Mouse (Mus musculus): Measurements from ENCODE around the gene C4bp. TPM values are rescaled to one million over a fixed set of nuclear protein-coding genes. Genes with fewer than 3 reads are reported as not detected.

C4bp gene
- total RNA-seq, 2 experiments from 2014 or later: not detected

Other genes with a start within 250 kb of the C4bp start
- under 1 TPM in 1 of 2 experiments, not detected in 1; 0.24 TPM for gene Cd55b, start 238.6 kb downstream of the C4bp start, total RNA-seq (2021)
- gene Cd55, start 198.9 kb downstream of the C4bp start, total RNA-seq (2021): 10 to 100 TPM in 1 of 2 experiments, 1 to 10 TPM in 1; 9.9 to 12.0 TPM
- gene Zp3r, start 32.0 kb downstream of the C4bp start, total RNA-seq (2021): not detected
- gene Gm29427, start 54.2 kb upstream of the C4bp start, total RNA-seq (2021): under 1 TPM in 1 of 2 experiments, not detected in 1; 0.43 TPM
- gene Yod1, start 55.7 kb upstream of the C4bp start, total RNA-seq (2021): 1 to 10 TPM; 3.8 to 5.0 TPM
- gene Pfkfb2, start 67.6 kb upstream of the C4bp start, total RNA-seq (2021): 10 to 100 TPM; 63.8 to 76.3 TPM
- gene AA986860, start 70.3 kb upstream of the C4bp start, total RNA-seq (2021): under 1 TPM; 0.72 to 0.81 TPM
- gene Fcamr, start 139.3 kb upstream of the C4bp start, total RNA-seq (2021): under 1 TPM; 0.31 to 0.38 TPM
- gene Pigr, start 165.1 kb upstream of the C4bp start, total RNA-seq (2021): not detected
- gene Fcmr, start 204.0 kb upstream of the C4bp start, total RNA-seq (2021): 1 to 10 TPM in 1 of 2 experiments, under 1 TPM in 1; 0.72 to 1.3 TPM
- not detected for gene Il24, start 225.8 kb upstream of the C4bp start, total RNA-seq (2021)
- gene Il20, start 249.8 kb upstream of the C4bp start, total RNA-seq (2021): not detected

Data from heart, postnatal 36 days (tissue).